Mouse (Mus musculus): ENCODE measurements around the gene Snd1.

DNA sequence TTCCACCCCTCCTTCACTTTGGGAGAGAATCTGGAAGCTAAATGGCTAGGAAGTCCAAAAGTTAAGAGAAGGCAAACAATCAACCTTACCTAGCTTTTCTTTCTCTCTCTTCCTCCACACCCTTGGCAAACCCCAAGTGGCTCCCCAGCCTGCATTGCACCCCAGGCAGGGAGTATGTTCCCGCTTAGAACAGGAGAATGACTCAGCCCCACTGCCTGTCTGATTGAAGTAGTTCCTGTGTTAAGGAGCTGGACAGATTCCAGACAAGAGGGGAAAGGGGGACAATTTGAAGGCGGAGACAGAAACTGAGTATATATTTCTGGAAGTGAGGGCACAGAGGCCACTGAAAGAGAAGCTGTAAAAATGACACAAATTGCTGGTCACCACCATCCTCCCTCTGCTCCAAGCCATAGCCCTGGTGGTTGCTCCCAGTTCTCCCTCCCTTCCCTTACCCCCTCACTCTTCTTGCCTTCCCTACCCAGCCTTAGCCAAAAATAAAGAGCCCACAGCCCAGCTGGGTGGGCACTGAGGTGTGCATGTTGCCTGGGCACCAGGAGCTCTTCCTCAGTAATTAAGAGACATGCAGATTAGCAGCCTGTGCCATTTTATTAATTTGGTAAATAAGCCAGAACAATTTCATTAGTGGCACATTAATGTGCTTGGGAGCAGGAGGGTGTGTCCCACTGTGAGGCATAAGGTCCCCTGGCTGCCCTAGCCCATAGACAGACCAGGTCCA is 392.7 kb downstream of the Snd1 start:
- no peak for TF ChIP-seq CTCF (IDR thresholded peaks at IDR 0.05; ENCODE audit: control insufficient read depth, insufficient read depth, insufficient read length)
- TF ChIP-seq FOSL1 (IDR thresholded peaks at IDR 0.05; ENCODE audit: insufficient read depth, low read length, poor library complexity, severe bottlenecking): no peak
- TF ChIP-seq MAX (IDR thresholded peaks at IDR 0.05): no peak
- TF ChIP-seq MYOD1 (IDR thresholded peaks at IDR 0.05; ENCODE audit: control insufficient read depth, insufficient read length, low read depth): no peak

Measured in C2C12 (cell line).